8 mouse cellular contexts compared by ENCODE assay signal in genomic region chr9:58247064-58247759, GRCm38 (mm10). TPM values are rescaled to one million over a fixed set of nuclear protein-coding genes. Genes with fewer than 3 reads are reported as not detected.
DNase-seq lines count a peak whose midpoint lies in the region; ATAC-seq lines count a peak whose summit lies in the region.

No protein-coding gene starts in this region.

- no peaks in the 10 kb centered on the region for H3K9me3 ChIP-seq in hindbrain, embryonic 13.5 days

- H3K27me3 ChIP-seq in hindbrain, embryonic 13.5 days = no peaks in the 10 kb centered on the region

- peak overlapping the region; percentile 40; the same call in 1 of the 2 replicates for H3K27ac ChIP-seq in hindbrain, embryonic 13.5 days

- 16% methylated on average over 25 of the region's 25 CpGs for WGBS in hindbrain, embryonic 13.5 days

- H3K9ac ChIP-seq in hindbrain, embryonic 13.5 days = peak overlapping the region; percentile 68

- H3K36me3 ChIP-seq in hindbrain, embryonic 13.5 days = no peaks in the 10 kb centered on the region

- peak; percentile 77; the same call in 1 of the 2 replicates for ATAC-seq in hindbrain, embryonic 13.5 days (ENCODE audit: low FRiP score)

- H3K4me2 ChIP-seq in hindbrain, embryonic 13.5 days = peak overlapping the region; percentile 47

- peak overlapping the region; percentile 7; the same call in 1 of the 2 replicates for H3K4me3 ChIP-seq in hindbrain, embryonic 13.5 days

- DNase-seq in NIH3T3 (ENCODE audit: low read depth) = peak; percentile 93
- DNase-seq in cerebellum, postnatal 14 days = peak; percentile 85 to 88
- peak; percentile 64 to 69 for DNase-seq in frontal cortex, postnatal 14 days (ENCODE audit: low spot score in 2 of 2)
- DNase-seq in layer of hippocampus, postnatal 25 days (ENCODE audit: extremely low spot score in 1 of 2, low spot score in 1 of 2) = peak; percentile 67 to 73
- DNase-seq in lung, postnatal 14 days = peak; percentile 86
- DNase-seq in retina, embryonic 14.5 days (ENCODE audit: low spot score) = peak; percentile 87
- peak; percentile 85 to 86 for DNase-seq in thymus, postnatal 36 days

- H3K4me1 ChIP-seq in hindbrain, embryonic 13.5 days (replicated peaks) = peaks cover 36% of the 10 kb centered on the region

RNA-seq across cellular contexts. Expression of gene Pml, which starts 2.4 kb away (rescaled TPM):
- 4.0 and 4.7 TPM in 2 replicates for polyA plus RNA-seq in hindbrain, embryonic 13.5 days (2015; fragmentation: Nextera tagmentation; extraction: Ambion mirVana)
- total RNA-seq in layer of hippocampus, postnatal 25 days (2021) = 10 to 100 TPM in 1 of 2 experiments, 1 to 10 TPM in 1; 8.4 to 11.0 TPM

RNA-seq across cellular contexts. Expression of gene Stoml1, which starts 5.8 kb away (rescaled TPM):
- 105 and 116 TPM in 2 replicates for polyA plus RNA-seq in hindbrain, embryonic 13.5 days (2015; fragmentation: Nextera tagmentation; extraction: Ambion mirVana)
- 10 to 100 TPM; 71.3 to 78.6 TPM for total RNA-seq in layer of hippocampus, postnatal 25 days (2021)

RNA-seq across cellular contexts. Expression of gene Islr2, which starts 43.1 kb away (rescaled TPM):
- 11.1 and 11.3 TPM in 2 replicates for polyA plus RNA-seq in hindbrain, embryonic 13.5 days (2015; fragmentation: Nextera tagmentation; extraction: Ambion mirVana)
- total RNA-seq in layer of hippocampus, postnatal 25 days (2021) = 100 to 1,000 TPM; 152 TPM

RNA-seq across cellular contexts. Expression of gene Islr, which starts 43.1 kb away (rescaled TPM):
- 40.9 and 43.7 TPM in 2 replicates for polyA plus RNA-seq in hindbrain, embryonic 13.5 days (2015; fragmentation: Nextera tagmentation; extraction: Ambion mirVana)
- total RNA-seq in layer of hippocampus, postnatal 25 days (2021) = 10 to 100 TPM; 11.3 to 15.0 TPM

Comparison
In these comparisons a context has a peak if more than half of its experiments do, and no peak if none do; other contexts are left out.
1. Peak in every context shown above with its lines: DNase-seq, ATAC-seq, H3K4me3 ChIP-seq and H3K27ac ChIP-seq.